Mouse (Mus musculus) embryonic facial prominence, embryonic 15.5 days (tissue): ENCODE results near the gene Cc2d1b. TPM values are rescaled to one million over a fixed set of nuclear protein-coding genes. Genes with fewer than 3 reads are reported as not detected.

Experiments
- ATAC-seq: fragments of 200-750 bp; cut with Nextera tagmentation; 2 replicates; pipeline ENCODE4 v1.8.0; 2017; ENCODE audit warnings: low read depth, moderate TSS enrichment; ENCODE audit not compliant: insufficient number of reproducible peaks, low FRiP score, low TSS enrichment
- H3K27ac ChIP-seq: fragments of 300-500 bp; sonication (generic); replicated peaks from 2 replicates; pipeline ENCODE4 v1.5.1; 2015; ENCODE audit warnings: mild to moderate bottlenecking, inconsistent platforms
- H3K27me3 ChIP-seq: fragments of 300-500 bp; sonication (generic); 2 replicates; pipeline ENCODE4 v1.6.1; 2015; ENCODE audit warnings: inconsistent platforms
- H3K36me3 ChIP-seq: fragments of 300-500 bp; sonication (generic); 2 replicates; pipeline ENCODE4 v1.6.1; 2015; ENCODE audit warnings: mild to moderate bottlenecking, inconsistent platforms
- H3K4me1 ChIP-seq: fragments of 300-500 bp; sonication (generic); 2 replicates; pipeline ENCODE4 v1.6.1; 2015; ENCODE audit warnings: inconsistent platforms
- H3K4me2 ChIP-seq: fragments of 300-500 bp; sonication (generic); replicated peaks from 2 replicates; pipeline ENCODE4 v1.6.1; 2015; ENCODE audit warnings: mild to moderate bottlenecking, inconsistent platforms
- H3K4me3 ChIP-seq: fragments of 300-500 bp; sonication (generic); replicated peaks from 2 replicates; pipeline ENCODE4 v1.5.1; 2015; ENCODE audit warnings: mild to moderate bottlenecking, inconsistent platforms
- H3K9ac ChIP-seq: fragments of 300-500 bp; sonication (generic); 2 replicates; pipeline ENCODE4 v1.6.1; 2015; ENCODE audit warnings: inconsistent platforms
- H3K9me3 ChIP-seq: fragments of 300-500 bp; sonication (generic); replicated peaks from 2 replicates; pipeline ENCODE4 v1.6.1; 2016; ENCODE audit warnings: inconsistent platforms
- WGBS: fragments of 180-500 bp; shearing (Covaris S2); methylation state at CpG from one replicate; pipeline ENCODE4 v1.1.7; 2015; 5-methylcytosine and 5-hydroxymethylcytosine counted together
- polyA plus RNA-seq: library from polyadenylated mRNA; unstranded; fragments of >200 nt; fragmentation: Nextera tagmentation; extraction: Ambion mirVana; gene quantifications from 2 replicates; pipeline ENCODE4 v1.2.1, GENCODE M21; 2015

The Cc2d1b gene
- polyA plus RNA-seq, 1 experiment from 2014 or later: 33.3 TPM

- 65% methylated on average over 4 of the region's 4 CpGs for WGBS
- Histone ChIP-seq H3K4me2 (peak overlapping the region; percentile 81; the same call in 1 of the 2 replicates), H3K9me3 (no peaks in the 10 kb centered on the region), H3K36me3 (no peaks in the 10 kb centered on the region), H3K9ac (0 out of 2 replicates have a peak overlapping the region, but pooled peaks have one; percentile 98), H3K27ac (peak overlapping the region; percentile 97; the same call in 1 of the 2 replicates), H3K4me1 (peaks cover 19% of the 10 kb centered on the region), H3K4me3 (peak overlapping the region; percentile 86; the same call in 1 of the 2 replicates), H3K27me3 (no peaks in the 10 kb centered on the region)
- ATAC-seq: no peak
These were observed 1.2 kb upstream of the Cc2d1b start for GRCm38 (mm10) chr4:108618586-108618985.

GRCm38 (mm10) chr4:108619165-108619564 is 575 bp upstream of the Cc2d1b start:
- Histone ChIP-seq H3K4me3 (peak overlapping the region; percentile 86), H3K27ac (peak overlapping the region; percentile 97), H3K4me1 (peaks cover 19% of the 10 kb centered on the region), H3K4me2 (peak overlapping the region; percentile 81), H3K27me3 (no peaks in the 10 kb centered on the region), H3K9ac (peak overlapping the region; percentile 98), H3K9me3 (no peaks in the 10 kb centered on the region), H3K36me3 (peaks cover 2% of the 10 kb centered on the region)
- WGBS: 3% methylated on average over 10 of the region's 10 CpGs
- no peak for ATAC-seq

DNA sequence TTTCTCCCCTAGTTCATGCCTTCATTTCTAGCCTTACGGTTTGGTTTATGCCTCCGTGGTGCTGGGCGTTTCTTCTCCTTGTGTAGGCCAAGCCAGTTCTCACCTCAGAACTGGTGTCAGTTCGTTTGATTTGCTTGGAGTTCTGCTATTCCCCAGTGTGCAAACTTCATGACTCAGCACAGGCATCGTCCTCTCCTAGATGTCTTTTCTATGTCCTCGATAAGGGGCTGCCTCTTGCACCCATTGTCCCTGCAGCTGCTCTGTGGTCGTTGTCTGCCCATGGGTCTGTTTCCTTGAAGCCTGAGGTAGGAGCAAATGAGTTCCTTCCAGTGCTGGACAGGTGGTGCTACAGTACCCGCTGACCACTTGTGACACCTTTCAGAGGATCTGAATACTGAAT is 796 bp downstream of the Cc2d1b start:
- Histone ChIP-seq H3K9me3 (no peaks in the 10 kb centered on the region), H3K4me2 (peak overlapping the region; percentile 81), H3K27me3 (no peaks in the 10 kb centered on the region), H3K27ac (peak overlapping the region; percentile 97), H3K36me3 (peaks cover 16% of the 10 kb centered on the region), H3K9ac (peak overlapping the region; percentile 98), H3K4me3 (peak overlapping the region; percentile 86), H3K4me1 (peaks cover 19% of the 10 kb centered on the region)
- ATAC-seq: no peak
- 20% methylated on average over 8 of the region's 8 CpGs for WGBS

GRCm38 (mm10) chr4:108621504-108621903 is 1.8 kb downstream of the Cc2d1b start:
- no peak overlapping the region for H3K4me2 ChIP-seq
- peaks cover 19% of the 10 kb centered on the region for H3K4me1 ChIP-seq
- H3K4me3 ChIP-seq: no peak overlapping the region
- peaks cover 25% of the 10 kb centered on the region for H3K36me3 ChIP-seq
- H3K27me3 ChIP-seq: no peaks in the 10 kb centered on the region
- no peak overlapping the region for H3K9ac ChIP-seq
- no peak overlapping the region for H3K27ac ChIP-seq
- WGBS: 96% methylated on average over 6 of the region's 6 CpGs
- no peaks in the 10 kb centered on the region for H3K9me3 ChIP-seq
- no peak for ATAC-seq

- peaks cover 81% of the 10 kb centered on the region for H3K36me3 ChIP-seq
- no peaks in the 10 kb centered on the region for H3K4me1 ChIP-seq
- H3K4me3 ChIP-seq: no peak overlapping the region
- no peak overlapping the region for H3K27ac ChIP-seq
- no peaks in the 10 kb centered on the region for H3K9me3 ChIP-seq
- 78% methylated on average over 5 of the region's 5 CpGs for WGBS
- no peak overlapping the region for H3K9ac ChIP-seq
- no peak overlapping the region for H3K4me2 ChIP-seq
- no peaks in the 10 kb centered on the region for H3K27me3 ChIP-seq
- no peak for ATAC-seq
These were observed 7.3 kb downstream of the Cc2d1b start for GRCm38 (mm10) chr4:108627066-108627465.

GRCm38 (mm10) chr4:108629363-108629880 is 9.7 kb downstream of the Cc2d1b start:
- no peak for ATAC-seq
- Histone ChIP-seq H3K4me1 (no peaks in the 10 kb centered on the region), H3K9ac (no peak overlapping the region), H3K27ac (no peak overlapping the region), H3K4me2 (no peak overlapping the region), H3K4me3 (no peak overlapping the region), H3K36me3 (peaks cover 96% of the 10 kb centered on the region), H3K27me3 (no peaks in the 10 kb centered on the region), H3K9me3 (no peaks in the 10 kb centered on the region)
- 92% methylated on average over 7 of the region's 7 CpGs for WGBS

GRCm38 (mm10) chr4:108630096-108630495 is 10.4 kb downstream of the Cc2d1b start:
- no peak overlapping the region for H3K4me3 ChIP-seq

DNA sequence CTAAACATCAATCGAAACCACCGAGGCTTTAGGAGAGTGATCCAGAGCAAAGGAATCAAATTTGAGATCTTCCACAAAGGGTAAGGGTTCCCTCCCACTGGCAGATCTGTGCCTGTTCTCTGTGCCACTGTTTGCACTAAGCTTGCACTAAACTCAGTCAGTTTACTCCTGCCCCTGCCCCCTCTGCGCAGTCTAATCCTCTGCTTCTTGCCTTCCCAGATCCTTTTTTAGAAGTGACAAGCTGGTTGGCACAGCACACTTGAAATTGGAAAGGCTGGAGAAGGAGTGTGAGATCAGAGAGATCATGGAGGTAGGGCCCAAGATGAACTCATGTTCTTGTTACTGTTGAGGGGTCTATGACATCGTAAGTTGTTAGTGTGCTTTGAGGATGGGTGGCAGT is 11.9 kb downstream of the Cc2d1b start:
- H3K27ac ChIP-seq: no peak overlapping the region
- no peak overlapping the region for H3K4me2 ChIP-seq
- no peaks in the 10 kb centered on the region for H3K27me3 ChIP-seq
- H3K4me3 ChIP-seq: no peak overlapping the region
- WGBS: 92% methylated on average over 4 of the region's 4 CpGs
- no peak overlapping the region for H3K9ac ChIP-seq
- no peak for ATAC-seq
- H3K4me1 ChIP-seq: no peaks in the 10 kb centered on the region
- no peaks in the 10 kb centered on the region for H3K9me3 ChIP-seq
- peaks cover 94% of the 10 kb centered on the region for H3K36me3 ChIP-seq

More at GRCm38 (mm10) chr4:108630096-108630495, 10.4 kb downstream of the Cc2d1b start:
- H3K27ac ChIP-seq: no peak overlapping the region
- WGBS: 92% methylated on average over 9 of the region's 9 CpGs
- H3K4me1 ChIP-seq: no peaks in the 10 kb centered on the region
- H3K9ac ChIP-seq: no peak overlapping the region
- no peaks in the 10 kb centered on the region for H3K9me3 ChIP-seq
- no peak overlapping the region for H3K4me2 ChIP-seq
- H3K36me3 ChIP-seq: peaks cover 96% of the 10 kb centered on the region
- no peak for ATAC-seq
- no peaks in the 10 kb centered on the region for H3K27me3 ChIP-seq

DNA sequence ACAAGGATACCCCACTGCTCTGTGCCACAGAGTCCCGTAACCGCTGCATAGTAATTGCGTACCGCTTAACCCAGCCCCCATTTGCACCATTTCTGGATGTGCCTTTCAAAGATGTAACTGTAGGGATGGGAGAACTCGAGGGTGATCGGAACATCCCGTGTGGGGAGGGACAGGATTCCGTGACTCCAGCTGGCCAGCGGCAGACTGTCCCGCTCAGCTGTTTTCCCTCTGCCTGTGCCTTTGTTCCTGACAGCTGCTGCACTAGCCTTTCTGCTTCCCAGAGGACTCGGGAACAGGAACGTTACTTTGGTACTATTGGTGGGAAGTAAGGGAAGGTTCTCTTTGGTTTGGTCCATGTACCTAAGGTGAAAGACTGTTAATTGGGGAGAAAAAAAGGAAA is 14.0 kb downstream of the Cc2d1b start:
- 81% methylated on average over 12 of the region's 12 CpGs for WGBS
- Histone ChIP-seq H3K4me2 (no peak overlapping the region), H3K36me3 (peaks cover 88% of the 10 kb centered on the region), H3K27ac (no peak overlapping the region), H3K4me3 (no peak overlapping the region), H3K4me1 (no peaks in the 10 kb centered on the region), H3K27me3 (no peaks in the 10 kb centered on the region), H3K9me3 (no peaks in the 10 kb centered on the region), H3K9ac (no peak overlapping the region)
- no peak for ATAC-seq

DNA sequence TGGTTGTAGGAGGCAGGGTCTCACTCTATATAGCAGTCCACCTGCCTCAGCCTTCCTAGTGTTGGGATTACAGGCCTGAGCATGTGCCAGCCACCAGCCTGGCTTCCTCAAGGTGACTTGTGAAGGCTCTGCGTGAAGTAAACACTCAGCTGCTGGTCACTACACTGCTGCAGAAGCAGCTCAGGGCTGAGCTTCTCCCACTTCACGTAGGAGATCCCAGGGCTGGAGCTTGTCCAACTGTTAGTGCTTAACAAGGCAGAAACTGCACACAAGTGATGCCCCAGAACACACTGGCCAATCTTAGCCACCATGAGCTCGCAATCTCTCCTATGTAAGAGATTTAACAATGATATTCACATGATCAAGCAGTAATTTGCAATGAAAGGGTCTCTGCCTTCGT is 15.0 kb downstream of the Cc2d1b start:
- 69% methylated on average over 4 of the region's 4 CpGs for WGBS
- no peak overlapping the region for H3K27ac ChIP-seq

DNA sequence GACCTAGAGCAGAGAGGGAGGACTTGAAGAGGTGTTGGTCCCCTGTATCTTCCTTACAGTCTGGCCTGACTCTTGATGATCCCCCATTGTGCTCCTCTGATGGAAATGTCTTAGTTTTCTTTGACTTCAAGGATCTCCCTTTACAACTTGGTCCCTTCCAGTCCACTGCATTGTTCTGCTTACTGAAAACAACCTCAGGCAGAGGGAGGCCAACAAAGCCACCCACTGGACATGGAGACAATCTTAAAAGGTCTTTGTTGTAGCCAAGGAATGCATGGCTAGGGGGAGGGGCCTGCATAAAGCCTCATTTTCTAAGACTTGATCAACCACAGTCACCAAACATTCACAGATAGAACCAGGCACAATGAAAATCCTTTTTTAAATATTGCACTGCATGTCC is 15.4 kb downstream of the Cc2d1b start:
- no peaks in the 10 kb centered on the region for H3K9me3 ChIP-seq
- no peaks in the 10 kb centered on the region for H3K4me1 ChIP-seq
- H3K4me2 ChIP-seq: no peak overlapping the region
- H3K27me3 ChIP-seq: no peaks in the 10 kb centered on the region
- no peak overlapping the region for H3K9ac ChIP-seq
- no peak overlapping the region for H3K4me3 ChIP-seq
- no peak for ATAC-seq
- H3K27ac ChIP-seq: no peak overlapping the region
- peaks cover 86% of the 10 kb centered on the region for H3K36me3 ChIP-seq

More for the DNA sequence above, 15.0 kb downstream of the Cc2d1b start:
- H3K9me3 ChIP-seq: no peaks in the 10 kb centered on the region
- no peak overlapping the region for H3K9ac ChIP-seq
- H3K4me1 ChIP-seq: no peaks in the 10 kb centered on the region
- peaks cover 87% of the 10 kb centered on the region for H3K36me3 ChIP-seq
- H3K4me3 ChIP-seq: no peak overlapping the region
- no peak overlapping the region for H3K4me2 ChIP-seq
- H3K27me3 ChIP-seq: no peaks in the 10 kb centered on the region
- ATAC-seq: no peak

DNA sequence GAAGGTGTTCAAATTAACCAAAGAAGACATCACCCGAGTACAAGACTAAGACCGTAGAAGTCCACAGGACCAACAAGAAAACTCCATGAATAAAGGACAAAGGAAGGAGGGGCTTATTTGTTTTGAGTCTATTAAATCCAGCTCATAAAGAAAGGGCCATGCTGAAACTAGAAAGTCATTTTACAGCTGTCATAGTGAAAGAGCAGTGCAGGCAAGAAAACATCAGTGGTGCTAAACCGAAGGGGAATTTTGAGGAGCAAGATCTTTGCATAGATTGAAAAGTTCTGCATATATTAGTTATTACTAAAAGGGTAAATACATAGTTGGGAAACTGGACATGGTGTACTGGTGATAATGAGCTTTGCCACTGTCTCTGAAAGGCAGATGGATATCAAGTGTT is 18.0 kb downstream of the Cc2d1b start:
- no peaks in the 10 kb centered on the region for H3K27me3 ChIP-seq
- no peak overlapping the region for H3K4me3 ChIP-seq
- no peaks in the 10 kb centered on the region for H3K9me3 ChIP-seq
- peaks cover 81% of the 10 kb centered on the region for H3K36me3 ChIP-seq
- no peak overlapping the region for H3K27ac ChIP-seq
- ATAC-seq: no peak
- no peak overlapping the region for H3K4me2 ChIP-seq
- no peak overlapping the region for H3K9ac ChIP-seq
- 85% methylated on average over 3 of the region's 3 CpGs for WGBS
- H3K4me1 ChIP-seq: no peaks in the 10 kb centered on the region
